Mouse (Mus musculus): ENCODE measurements around the gene Gjb5.

Gene Gjb5

DNA sequence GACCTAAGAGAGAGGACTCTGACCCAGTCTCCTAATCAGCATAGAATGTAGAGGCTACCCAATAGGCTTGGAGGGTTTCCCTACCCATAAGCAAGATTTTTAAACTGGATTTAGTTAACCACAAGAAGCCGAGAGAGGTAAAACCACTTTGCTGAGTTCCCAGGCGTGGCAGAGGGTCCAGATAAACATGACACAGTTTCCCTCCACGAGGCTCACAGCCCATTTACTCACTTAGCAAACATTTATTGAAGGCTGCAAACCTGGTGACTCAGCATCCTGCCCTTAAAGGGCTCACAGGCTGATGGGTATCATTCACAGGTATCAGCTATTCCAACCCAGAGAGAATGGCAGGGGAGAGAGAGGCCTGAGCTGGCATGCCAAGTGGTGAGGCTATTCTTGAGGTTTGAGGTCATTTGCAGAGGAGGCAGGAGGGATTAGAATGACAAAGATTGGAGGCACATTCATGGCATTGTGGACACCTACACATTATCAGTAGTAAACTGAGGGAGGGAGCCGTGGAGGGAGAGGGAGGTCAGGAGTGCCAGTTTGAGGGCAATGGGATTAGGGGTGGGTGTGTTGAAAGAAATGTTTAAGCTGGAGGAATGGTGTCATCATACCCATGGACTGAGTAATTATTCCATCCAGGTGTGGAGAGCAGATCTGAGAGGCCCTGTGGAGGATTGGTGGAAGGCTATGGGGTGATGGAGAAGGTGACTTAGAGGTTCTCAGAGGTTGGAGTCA lies 8.3 kb downstream of the Gjb5 start:
- no peak for DNase-seq (ENCODE audit: low spot score)

GRCm38 (mm10) chr4:127345000-127345399 lies 13.0 kb downstream of the Gjb5 start:
- no peak for DNase-seq (ENCODE audit: low spot score)

DNA sequence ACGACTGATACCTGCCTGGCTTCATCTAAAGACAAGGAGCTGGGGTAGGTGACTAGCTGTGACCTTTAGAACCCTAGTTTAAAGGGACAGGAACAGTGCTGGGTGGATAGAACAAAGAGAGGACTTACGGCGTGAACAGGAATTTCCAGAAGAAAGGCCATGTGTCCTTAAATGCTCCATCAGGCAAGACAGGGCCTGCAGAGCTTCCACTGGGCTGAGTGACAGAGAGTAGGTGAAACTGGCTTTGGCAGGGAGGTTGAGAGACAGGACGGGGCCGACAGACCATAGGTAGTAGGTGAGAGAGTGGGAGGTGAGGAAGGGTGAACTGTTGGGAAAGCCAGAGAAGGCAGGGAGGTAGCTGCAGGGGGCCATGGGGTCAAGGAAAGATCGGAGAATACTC lies 16.6 kb downstream of the Gjb5 start:
- DNase-seq (ENCODE audit: low spot score): no peak

DNA sequence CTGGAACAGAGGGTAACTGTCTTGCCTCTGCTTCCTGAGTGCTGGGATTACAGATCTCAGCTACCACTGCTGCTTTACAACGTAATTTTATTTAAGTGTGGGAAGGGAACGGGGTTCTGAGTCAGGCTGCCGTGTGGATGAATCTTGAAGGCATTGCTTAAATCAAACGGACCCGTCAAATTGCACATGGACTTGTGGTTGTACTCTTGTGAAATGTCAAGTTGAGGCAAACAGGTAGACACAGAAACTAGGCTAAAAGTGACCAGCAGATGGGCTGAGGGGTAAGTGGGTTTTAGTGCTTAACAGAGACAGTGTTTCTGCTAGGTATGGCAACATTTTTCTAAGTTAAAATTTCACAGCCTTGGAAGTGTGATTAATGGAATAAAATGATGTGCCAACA lies 20.3 kb downstream of the Gjb5 start:
- DNase-seq (ENCODE audit: low spot score): no peak

DNA sequence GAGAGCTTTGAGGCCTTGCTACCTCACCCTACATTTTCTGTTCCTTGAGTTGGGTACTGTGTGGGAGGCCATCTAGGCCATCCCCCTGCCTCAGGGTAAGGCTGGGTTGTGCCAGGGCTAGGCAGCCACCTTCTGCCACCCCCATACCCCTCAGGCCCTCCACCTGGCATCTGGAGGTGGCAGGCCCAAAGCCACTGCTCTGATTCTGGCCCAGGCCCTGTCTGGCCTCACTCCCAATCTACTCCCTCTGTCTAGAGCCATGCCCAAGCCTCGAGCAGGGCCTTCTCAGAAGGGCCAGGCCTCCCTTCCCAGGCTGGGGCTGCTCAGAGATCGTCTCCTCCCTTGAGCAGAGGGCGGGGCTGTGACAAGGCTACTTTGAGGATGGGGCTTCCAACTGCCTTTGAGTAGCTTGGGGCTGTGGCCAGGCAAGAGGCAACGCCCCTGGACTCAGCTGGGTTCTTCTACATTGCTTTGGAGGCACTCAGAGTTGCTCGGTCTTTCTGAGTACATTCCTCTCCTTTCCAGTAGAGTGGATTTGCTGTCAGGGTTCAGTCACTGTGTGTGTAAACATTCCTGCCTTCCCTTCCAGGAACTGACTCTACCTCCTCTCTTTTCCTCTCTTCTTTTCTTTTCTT lies 23.0 kb downstream of the Gjb5 start:
- DNase-seq (ENCODE audit: low spot score): no peak

GRCm38 (mm10) chr4:127331171-127331570 lies 26.8 kb downstream of the Gjb5 start:
- no peak for DNase-seq (ENCODE audit: low spot score)

GRCm38 (mm10) chr4:127330181-127331100 lies 27.5 kb downstream of the Gjb5 start, which contains the start of gene Gjb3:
Gene Gjb3, minus strand, starts transcription at chr4:127330844.
- no peak for DNase-seq (ENCODE audit: low spot score)

- no peak for DNase-seq (ENCODE audit: low spot score)
Measured at GRCm38 (mm10) chr4:127329751-127330150, 28.2 kb downstream of the Gjb5 start.

DNA sequence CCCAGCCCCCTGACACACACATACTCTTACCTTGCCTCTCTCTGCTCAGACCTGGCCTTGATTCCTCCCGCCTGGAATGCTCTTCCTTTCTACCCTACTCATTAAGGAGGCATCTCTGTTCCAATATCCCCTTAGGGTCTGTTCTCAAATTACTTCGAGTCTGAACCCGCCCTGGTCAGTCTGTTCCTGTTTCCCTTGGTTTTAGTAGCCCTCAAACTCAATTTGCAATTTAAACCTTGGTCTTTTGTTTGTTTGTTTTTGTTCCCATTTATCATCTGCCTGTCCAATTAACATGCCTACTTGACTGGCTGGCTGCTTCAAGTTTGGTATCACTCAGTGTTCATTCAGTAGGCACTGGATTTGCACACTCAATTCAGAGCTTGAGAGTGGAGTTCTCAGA lies 28.9 kb downstream of the Gjb5 start:
- no peak for DNase-seq (ENCODE audit: low spot score)

DNA sequence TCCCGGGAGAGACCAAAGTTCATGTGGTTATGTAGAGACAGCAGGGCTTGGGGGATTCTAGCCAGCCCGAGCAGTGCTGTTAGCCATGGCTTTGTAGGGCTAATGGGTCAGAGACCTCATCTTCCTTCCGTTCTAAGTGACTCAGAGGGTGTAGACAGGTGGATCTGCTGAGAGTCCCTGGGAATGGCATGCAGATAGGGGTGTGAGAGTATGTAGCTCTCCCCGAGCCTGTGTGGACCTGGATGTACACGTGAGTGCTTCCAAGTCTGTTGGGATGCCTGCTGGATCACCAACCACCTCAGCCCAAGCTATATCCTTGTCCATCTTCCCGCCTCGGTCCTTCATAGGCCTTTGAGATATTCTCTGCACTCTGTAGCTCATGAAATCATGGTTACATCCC lies 29.6 kb downstream of the Gjb5 start:
- DNase-seq (ENCODE audit: low spot score): no peak

- no peak for DNase-seq (ENCODE audit: low spot score)
Measured at GRCm38 (mm10) chr4:127327749-127328148, 30.2 kb downstream of the Gjb5 start.

GRCm38 (mm10) chr4:127327258-127327657 lies 30.7 kb downstream of the Gjb5 start:
- DNase-seq (ENCODE audit: low spot score): no peak

DNA sequence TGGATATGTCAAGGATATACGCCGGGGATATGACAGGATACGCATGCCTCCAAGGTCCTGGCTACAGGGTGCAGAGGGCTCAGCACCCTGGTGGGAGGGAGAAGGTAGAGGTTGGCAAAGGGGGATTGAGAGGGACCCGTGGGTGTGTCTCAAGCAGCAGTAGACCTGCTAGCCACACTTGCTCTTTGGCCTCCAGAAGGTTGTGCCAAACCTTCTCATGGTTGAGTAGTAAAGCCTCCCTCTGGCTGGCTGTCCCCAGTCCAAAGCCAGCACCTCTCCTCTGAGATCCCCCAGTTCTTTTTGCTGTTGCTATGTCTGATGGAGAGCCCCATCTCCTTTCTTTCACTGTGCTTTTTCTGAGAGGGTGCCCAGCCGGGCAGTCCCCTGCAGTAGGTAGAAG lies 32.7 kb downstream of the Gjb5 start:
- no peak for DNase-seq (ENCODE audit: low spot score)

DNA sequence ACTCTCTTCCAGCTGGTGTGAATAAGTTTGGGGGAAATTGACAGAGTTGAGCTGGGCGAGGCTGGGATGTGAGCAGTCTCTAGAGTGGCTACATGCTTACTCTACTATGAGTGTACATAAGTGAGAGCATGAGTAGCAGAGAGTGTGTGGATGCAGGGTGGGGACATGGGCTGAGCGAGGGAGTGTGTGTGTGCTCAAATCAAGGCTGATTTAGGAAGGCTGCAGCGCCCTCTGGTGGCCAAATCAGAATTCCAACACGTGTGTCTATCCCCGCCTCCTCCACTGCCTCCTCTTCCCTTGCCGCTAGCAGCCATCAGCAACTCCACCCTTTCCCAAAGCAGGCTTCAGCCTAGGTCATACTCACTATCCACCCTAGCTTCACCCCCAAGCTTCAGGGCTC lies 33.2 kb downstream of the Gjb5 start:
- DNase-seq (ENCODE audit: low spot score): peak; percentile 78

DNA sequence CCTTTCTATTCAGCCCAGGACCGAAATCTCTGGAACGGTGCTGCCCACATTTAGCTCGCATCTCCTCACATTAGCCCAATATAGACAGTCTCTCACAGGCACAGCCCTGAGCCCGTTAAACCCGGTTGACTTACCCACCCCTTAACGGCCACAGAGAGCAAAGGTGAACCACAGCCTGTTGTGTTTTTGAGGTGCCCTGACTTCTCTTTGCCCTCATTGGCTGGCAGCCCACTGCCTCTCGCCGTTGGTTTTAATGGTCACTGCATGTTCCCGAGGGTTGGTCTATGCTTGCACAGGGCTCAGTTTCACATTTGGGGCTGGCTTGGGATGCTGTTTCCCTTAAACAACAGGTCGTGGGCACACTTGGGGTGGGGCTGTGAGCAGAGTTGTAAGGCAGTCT lies 33.7 kb downstream of the Gjb5 start:
- DNase-seq (ENCODE audit: low spot score): no peak

- DNase-seq (ENCODE audit: low spot score): no peak
Measured at GRCm38 (mm10) chr4:127323651-127324050, 34.3 kb downstream of the Gjb5 start.

DNA sequence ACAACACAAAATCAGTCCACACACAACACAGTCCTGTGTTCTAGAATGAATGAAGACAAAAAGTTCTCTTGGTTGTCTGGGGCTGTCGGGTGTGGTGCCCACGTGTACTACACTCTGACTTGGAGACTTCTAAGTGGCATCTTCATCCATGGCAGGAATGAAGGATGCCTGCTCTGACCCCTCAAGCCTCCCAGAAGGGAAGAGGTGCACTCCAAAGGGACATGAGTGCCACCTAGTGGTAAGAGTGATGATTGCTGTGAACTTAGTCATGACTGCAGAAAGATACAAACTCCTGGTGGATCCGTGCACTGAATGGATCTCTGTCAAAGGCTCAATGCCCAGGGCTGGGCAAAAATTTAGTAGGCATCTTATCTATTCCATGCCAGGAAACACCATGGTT lies 38.4 kb downstream of the Gjb5 start:
- peak; percentile 73 for DNase-seq (ENCODE audit: low spot score)

- no peak for DNase-seq (ENCODE audit: low spot score)
Measured at GRCm38 (mm10) chr4:127317143-127317542, 40.8 kb downstream of the Gjb5 start.

GRCm38 (mm10) chr4:127315753-127316152 lies 42.2 kb downstream of the Gjb5 start:
- no peak for DNase-seq (ENCODE audit: low spot score)

DNA sequence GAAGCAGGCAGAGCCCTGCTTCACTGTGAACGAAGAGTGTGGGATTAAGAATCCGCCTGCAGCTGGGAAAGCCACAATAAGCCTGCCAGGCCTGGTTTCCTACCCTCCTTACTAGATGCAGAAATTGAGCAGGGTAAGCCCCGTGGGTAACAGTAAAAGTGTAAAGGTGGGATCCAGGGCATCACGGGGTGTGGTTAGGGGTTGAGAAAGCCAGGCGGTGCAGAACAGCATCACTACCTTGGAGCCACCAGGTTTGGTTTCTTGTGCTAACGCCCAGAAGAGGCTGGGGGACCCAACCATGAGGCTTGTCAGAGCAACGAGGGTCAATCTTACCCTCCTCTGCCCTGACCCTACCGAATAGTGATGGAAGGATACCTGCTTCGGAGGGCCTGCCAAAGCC lies 43.4 kb downstream of the Gjb5 start:
- no peak for DNase-seq (ENCODE audit: low spot score)

DNA sequence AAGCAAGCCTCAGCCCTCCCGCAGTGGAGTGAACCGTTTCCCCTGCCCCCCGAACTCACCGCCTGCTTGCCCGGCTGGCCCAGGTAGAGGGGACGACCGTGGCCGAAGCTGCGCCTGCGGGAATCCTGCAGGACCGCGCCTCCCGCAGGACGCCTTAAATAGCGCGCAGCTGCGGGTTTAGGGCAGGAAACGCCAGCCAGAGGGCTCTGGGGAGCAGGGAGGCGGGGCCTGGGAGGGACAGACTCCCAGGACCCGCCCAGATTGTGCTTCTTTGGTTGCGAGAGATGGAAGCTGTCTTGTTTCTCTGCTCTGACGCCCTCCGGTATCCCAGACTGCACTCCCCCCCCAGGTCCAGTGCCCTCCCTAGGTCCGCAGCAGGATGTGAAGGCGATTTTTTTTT lies 44.1 kb downstream of the Gjb5 start, which contains the start of gene Gja4:
Gene Gja4 (minus strand): TSS at position 179 of the 400 bp plus-strand sequence.
- peak; percentile 45 for DNase-seq (ENCODE audit: low spot score)

- no peak for DNase-seq (ENCODE audit: low spot score)
Measured at GRCm38 (mm10) chr4:127312349-127312748, 45.6 kb downstream of the Gjb5 start.

DNA sequence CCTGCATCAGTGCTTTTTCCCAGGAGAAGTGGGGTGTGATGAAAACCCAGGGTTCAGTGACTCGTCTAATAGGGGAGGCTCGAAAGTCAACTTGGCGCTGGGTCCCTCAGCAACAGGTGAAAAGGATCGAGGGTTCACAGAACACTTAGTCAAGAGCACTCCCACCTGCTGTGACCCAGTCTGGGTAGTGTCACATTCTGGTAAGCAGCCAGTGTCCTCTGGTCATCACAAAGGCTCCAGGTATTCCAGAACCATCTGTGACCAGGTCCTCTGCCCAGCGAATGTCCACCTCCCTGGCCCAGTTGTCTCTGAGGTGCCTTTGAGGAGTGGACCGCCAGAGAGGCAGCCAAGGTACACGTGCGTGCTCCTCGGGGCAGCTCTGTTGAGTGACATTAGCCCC lies 46.4 kb downstream of the Gjb5 start:
- no peak for DNase-seq (ENCODE audit: low spot score)
